Mouse (Mus musculus) embryo, embryonic 9.5 days (tissue): ENCODE results near the gene Per1.
A peak's percentile ranks its signal among the peaks of the same experiment; 100 is the strongest.

Experiments
- DNase-seq: peaks from one replicate; pipeline ENCODE4 v3.0.0-alpha.2; 2017; ENCODE audit errors: extremely low spot score

Gene Per1

DNA sequence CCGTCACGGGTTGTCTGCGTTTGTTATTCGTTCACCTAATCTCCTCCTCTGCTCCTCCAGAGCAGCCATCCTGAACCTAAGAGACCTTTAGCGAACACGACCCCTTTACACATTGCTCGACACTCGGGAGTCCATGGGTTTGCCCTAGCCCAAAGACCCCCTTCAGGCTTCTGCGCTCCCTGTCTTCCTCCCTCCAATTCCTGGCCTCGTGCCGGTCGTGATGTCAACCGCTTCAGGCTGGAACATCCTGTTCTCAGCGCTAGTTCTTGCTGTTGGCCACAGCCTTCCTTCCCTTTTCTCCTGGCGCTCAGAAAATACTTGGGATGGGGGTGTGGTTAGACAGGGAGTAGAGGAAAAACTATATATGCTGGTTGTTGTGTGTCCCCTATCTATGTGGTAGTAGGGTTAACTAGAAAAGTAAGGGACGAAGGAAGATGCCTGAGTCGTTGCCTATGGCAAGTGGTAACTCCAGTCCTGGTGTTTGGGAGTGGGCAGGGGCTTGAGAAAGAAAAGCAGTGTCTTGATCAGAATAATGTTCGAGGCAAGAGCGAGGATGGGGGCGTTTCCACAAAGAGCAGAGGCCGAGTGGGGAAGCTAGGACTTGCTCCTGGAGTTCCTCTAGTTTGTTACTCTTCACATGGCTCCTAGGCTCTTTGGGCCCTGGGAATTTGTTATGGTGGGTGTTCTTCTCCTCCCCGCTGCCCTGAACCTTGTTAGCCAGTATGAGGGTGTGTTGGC, 4.3 kb downstream of the Per1 start:
- DNase-seq = no peak

DNA sequence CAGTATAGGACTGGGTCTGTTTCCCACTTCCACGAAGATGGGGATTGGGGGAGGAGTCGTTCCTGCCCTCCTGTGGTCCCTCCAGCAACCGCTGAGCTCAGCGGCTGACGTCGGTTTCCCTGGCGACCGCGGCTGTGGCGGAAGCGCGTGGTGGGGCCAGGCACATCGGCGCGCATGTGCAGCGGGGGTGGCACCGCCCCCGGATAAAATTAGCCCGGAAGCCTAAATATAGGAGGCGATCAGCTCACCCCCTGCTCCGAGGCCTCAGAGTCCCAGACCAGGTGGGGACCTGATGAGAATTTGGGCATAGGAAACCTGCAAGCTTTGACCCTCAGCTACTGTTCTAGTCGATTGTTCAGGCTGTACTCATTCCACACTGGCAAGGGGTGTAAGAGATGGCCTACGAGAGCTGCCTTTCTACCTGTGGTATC, 4.9 kb downstream of the Per1 start:
- peak; percentile 85 for DNase-seq

DNA sequence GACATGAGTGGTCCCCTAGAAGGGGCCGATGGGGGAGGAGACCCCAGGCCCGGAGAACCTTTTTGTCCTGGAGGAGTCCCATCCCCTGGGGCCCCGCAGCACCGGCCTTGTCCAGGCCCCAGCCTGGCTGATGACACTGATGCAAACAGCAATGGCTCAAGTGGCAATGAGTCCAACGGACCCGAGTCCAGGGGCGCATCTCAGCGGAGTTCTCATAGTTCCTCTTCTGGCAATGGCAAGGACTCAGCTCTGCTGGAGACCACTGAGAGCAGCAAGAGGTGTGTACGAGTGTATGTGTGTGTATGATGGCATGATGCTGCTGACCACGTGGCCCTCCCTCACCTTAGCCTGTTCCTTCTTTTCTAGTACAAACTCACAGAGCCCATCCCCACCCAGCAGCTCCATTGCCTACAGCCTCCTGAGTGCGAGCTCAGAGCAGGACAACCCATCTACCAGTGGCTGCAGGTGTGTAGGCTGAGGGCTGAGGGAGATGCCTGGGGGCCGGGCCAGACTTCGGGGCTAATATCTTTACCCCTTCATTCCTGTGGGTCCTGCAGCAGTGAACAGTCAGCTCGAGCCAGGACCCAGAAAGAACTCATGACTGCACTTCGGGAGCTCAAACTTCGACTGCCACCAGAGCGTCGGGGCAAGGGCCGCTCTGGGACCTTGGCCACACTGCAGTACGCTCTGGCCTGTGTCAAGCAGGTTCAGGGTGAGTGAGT, 5.8 kb downstream of the Per1 start:
- DNase-seq = no peak

DNA sequence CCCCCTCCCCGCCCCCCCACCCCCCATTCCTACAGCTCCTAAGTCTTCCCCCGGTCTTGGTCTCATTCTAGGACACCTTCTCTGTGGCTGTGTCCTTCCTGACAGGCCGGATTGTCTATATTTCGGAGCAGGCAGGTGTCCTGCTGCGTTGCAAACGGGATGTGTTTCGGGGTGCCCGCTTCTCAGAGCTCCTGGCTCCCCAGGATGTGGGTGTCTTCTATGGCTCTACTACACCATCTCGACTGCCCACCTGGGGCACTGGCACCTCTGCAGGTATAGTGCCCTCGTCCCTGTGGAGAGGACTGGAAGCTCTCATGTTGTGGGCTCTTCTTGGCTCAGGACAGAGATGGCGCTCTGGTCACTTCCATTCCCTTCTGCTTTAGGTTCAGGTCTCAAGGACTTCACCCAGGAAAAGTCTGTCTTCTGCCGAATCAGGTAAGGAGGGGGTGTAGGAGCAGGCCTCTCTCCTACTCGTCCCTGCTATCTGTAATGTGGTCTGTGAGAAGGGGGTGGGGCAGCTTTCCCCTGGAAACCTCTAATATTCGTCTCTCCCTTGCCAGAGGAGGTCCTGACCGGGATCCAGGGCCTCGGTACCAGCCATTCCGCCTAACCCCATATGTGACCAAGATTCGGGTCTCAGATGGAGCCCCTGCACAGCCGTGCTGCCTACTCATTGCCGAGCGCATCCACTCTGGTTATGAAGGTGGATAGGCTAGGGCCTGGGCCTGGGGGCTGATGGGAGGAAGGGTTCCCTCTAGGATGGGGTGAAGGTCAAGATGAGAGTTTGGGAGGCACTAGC, 6.8 kb downstream of the Per1 start:
- no peak for DNase-seq

DNA sequence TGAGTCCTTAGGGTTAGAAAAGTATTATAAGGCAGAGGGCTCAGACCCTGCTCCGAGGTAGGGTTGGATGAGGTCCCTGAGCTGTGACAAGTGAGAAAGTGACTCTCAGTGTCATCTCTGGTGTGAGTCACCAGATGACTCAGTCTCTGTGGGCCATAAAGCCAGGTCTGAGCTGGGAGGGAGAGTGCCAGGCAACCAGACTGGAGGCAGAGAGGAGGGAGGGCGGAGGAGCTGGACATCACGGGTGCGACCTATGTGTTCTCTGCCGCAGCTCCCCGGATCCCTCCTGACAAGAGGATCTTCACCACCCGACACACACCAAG, 7.3 kb downstream of the Per1 start:
- no peak for DNase-seq

DNA sequence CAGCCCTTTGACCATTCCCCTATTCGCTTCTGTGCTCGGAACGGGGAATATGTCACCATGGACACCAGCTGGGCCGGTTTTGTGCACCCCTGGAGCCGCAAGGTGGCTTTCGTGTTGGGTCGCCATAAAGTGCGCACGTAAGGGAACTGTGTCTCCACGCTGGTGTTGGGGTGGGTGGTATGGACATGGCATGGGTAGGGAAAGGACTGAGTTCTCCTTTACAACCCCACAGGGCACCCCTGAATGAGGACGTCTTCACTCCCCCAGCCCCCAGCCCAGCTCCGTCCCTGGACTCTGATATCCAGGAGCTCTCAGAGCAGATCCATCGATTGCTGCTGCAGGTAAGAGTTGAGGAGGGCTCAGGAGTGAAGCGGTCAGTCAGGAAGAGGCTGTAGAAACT, 8.1 kb downstream of the Per1 start:
- DNase-seq = no peak

DNA sequence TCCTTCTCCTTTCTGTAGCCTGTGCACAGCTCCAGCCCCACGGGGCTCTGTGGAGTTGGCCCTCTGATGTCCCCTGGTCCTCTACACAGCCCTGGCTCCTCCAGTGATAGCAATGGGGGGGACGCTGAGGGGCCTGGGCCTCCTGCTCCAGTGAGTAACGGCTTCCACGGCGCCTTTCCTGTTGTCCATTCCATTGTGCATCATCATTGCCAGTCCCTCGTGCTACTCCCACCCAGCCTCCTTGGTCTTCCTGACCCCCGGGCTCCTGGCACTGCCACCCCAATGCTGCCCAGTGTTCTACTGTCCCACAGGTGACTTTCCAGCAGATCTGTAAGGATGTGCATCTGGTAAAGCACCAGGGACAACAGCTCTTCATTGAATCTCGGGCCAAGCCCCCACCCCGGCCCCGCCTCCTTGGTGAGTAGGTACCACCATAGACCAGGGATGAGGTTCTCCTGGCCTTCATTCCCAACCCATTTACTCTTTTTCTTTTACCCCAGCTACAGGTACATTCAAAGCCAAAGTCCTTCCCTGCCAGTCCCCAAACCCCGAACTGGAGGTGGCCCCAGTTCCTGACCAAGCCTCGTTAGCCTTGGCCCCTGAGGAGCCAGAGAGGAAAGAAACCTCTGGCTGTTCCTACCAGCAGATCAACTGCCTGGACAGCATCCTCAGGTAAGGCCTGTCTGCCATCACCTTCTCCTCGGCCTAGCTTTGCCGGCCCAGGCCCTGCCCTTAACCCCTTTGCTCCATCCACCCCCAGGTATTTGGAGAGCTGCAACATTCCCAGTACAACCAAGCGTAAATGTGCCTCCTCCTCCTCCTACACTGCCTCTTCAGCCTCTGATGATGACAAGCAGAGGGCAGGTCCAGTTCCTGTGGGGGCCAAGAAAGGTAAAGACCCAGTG, 8.8 kb downstream of the Per1 start:
- no peak for DNase-seq

DNA sequence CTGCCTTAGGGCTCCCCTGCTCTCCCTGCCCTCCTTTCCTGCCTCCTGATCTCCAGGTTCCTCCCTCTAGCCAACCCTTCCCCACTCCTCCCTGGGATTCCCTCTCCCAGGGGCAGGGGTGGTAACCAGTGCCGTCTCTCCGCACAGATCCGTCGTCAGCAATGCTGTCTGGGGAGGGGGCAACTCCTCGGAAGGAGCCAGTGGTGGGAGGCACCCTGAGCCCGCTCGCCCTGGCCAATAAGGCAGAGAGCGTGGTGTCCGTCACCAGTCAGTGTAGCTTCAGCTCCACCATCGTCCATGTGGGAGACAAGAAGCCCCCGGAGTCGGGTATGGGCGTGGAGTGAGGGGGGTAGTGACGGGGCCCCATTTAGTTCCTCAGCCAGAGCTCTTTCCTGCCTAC, 9.5 kb downstream of the Per1 start:
- no peak for DNase-seq

DNA sequence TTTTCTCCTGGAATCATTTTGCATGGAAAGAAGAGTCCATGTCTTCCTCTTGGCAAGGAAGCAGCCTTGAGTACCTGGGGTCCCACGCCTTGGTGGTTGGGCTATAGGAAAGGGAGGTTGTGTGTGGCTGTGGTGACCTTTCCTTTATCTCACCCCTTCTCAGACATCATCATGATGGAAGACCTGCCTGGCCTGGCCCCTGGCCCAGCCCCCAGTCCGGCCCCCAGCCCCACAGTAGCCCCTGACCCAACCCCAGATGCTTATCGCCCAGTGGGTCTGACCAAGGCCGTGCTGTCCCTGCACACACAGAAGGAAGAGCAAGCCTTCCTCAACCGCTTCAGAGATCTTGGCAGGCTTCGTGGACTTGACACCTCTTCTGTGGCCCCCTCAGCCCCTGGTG, 10.2 kb downstream of the Per1 start:
- no peak for DNase-seq

DNA sequence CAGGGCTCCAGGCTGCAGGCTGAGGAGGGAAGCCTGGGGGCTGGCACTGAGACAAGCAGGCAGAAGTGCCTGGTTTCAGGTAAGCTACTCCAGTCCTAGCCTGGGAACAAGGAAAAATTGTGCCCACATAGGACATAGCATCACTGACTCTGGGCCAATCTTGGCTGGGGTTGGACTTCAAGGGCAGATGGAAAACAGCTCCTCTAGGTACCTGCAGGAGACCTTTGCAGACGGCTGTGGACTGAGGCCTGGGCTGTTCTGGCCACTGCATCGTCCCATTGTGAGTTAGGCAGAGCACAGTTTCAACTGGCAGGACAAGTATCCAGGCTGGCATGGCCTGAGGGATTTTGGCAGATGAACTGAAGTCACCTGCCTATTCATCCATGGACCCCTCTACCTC, 10.8 kb downstream of the Per1 start:
- DNase-seq = no peak

DNA sequence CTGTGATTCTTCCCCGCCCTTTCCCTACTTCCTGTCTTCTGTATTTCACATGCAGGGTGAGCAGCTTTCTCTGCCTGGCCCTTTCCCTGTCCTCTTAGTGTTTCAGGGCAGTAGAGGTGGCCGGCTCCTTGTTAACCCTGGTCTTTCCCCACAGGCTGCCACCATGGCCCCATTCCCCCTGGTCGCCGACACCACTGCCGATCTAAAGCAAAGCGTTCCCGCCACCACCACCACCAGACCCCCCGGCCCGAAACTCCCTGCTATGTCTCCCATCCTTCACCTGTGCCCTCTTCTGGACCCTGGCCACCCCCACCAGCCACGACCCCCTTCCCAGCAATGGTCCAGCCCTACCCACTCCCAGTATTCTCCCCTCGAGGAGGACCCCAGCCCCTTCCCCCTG, 11.3 kb downstream of the Per1 start:
- DNase-seq = no peak

DNA sequence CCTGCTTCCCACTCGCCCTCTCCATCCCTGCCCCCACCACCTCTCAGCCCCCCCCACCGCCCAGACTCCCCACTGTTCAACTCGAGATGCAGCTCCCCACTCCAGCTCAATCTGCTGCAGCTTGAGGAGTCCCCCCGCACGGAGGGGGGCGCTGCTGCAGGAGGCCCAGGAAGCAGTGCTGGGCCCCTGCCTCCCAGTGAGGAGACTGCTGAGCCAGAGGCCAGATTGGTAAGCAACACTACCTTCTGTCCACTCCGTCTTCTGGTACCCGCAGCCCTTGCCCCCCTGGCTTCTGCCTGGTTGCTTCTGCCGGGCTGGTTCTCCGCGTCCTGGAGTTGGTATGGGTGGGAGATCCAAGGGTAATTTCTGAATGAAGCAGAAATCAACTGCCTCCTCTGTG, 11.8 kb downstream of the Per1 start:
- DNase-seq = no peak

DNA sequence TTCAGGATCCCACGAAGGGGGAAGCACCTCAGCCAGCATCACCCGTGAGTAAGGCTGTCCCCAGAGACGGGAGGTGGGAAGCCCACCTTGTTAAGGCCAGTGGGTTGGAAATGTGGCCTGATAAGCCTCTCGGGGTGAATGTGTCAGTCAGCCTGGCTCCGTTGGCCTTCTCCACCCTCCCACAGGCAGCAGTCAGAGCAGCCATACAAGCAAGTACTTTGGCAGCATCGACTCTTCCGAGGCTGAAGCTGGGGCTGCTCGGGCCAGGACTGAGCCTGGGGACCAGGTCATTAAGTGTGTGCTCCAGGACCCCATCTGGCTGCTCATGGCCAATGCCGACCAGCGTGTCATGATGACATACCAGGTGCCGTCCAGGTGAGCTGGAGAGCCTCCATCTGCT, 12.7 kb downstream of the Per1 start:
- DNase-seq = no peak

DNA sequence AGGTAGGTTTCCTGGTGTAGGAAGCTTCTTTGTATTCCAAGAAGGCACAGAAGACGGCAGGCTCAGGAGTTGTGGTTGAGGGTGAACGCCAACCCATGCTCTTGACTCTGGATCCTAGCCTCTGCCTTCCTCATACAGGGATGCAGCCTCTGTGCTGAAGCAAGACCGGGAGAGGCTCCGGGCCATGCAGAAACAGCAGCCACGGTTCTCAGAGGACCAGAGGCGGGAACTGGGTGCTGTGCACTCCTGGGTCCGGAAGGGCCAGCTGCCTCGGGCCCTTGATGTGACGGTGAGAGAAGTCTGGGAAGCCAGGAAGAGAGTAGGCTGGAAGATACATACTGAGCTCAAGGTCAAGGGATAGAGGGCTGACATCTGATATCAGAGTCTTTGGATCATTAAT, 13.2 kb downstream of the Per1 start:
- DNase-seq = no peak

DNA sequence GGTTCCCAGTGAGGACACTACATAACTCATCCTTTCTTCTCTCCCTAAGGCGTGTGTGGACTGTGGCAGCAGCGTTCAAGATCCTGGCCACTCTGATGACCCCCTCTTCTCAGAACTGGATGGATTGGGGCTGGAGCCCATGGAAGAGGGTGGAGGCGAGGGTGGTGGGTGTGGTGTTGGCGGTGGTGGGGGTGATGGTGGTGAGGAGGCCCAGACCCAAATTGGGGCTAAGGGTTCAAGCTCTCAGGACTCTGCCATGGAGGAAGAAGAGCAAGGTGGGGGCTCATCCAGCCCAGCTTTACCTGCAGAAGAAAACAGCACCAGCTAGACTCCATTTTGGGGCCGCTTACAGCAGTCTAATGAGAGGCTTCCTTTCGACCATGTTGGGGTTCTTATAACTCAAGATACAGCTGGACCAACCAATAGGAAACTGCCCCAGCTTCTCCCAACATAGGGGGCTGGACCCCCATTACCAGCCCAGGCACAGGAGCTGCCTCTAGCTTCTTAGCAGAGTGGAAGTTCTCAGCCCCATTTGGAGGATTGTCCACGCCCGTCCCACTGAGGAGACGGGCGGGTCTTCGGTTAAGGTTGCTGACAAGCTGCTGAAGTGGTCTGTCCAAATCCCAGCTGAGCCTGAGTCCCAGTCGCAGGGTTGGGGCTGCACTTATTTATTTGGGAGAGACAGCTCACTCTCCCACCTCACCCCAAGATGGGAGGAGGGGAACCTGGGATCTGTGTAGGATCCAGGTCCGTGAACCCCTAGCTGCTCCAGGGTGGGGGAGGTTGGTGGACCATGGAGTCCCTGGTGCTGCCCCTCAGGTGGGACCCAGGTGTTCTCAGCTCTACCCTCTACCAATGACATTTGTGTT, 14.2 kb downstream of the Per1 start:
- DNase-seq = no peak

DNA sequence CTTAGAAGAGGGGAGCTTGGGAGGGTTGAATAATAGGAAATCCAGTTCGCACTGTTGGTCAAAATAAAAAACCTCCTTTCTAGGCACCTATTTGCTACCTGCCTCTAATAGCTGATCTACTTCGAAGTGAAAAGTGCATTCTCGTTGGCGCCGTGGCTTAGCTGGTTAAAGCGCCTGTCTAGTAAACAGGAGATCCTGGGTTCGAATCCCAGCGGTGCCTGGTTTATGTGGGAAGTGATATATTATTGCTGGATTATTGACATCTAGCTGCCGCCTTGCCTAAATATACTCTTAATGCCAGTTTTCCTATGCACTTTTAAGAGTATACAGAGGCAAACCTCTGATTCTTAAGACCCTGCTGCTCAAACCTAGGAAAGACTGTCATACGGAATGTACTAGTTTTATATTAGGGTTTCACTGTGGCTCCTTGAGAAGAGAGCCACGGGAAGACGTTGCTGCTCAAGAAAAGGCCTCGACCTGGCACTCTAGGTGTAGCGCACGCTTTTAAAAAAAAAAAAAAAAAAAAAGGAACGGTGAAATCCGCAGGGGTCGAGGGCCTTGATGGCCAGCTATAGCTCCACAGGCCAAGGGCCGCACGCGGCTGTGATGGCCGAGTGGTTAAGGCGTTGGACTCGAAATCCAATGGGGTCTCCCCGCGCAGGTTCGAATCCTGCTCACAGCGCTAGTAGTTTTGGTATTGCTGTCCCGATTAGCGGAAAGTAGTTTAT, 15.5 kb downstream of the Per1 start:
- peak; percentile 97 for DNase-seq

DNA sequence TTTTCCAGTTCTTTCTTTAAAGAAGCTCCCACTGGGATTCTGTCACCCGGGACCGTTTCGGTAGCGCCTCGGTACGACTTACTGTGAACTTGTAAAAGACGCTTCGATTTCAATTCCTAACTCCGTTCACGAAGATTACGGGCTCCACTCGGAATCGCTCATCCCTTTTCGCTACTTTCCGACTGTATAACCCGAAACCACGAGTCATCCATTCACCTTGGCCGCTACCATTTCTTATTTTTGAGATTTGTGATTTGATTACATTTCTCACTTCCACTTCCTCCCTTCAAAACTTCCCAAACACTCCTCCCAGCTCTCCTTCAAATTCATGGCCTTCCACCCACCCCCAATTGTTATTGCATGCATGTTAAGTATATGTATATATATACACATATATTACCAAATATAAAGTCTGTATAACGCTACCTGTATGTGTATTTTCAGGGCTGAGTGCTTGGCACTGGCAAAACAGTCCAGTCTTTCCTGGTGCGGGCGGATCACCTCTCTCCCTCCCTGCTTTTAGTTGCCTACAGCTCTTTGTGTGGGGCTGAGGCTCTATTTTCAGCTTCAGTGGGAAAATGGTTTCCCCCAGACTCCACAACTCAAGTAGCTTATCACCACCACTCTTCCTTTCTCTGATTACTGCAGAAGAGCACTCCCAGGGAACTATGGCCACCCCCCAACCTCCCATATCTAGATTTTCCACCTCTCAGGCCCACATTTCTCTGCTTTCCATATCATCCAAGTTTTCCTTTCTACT, 16.2 kb downstream of the Per1 start:
- DNase-seq = no peak

DNA sequence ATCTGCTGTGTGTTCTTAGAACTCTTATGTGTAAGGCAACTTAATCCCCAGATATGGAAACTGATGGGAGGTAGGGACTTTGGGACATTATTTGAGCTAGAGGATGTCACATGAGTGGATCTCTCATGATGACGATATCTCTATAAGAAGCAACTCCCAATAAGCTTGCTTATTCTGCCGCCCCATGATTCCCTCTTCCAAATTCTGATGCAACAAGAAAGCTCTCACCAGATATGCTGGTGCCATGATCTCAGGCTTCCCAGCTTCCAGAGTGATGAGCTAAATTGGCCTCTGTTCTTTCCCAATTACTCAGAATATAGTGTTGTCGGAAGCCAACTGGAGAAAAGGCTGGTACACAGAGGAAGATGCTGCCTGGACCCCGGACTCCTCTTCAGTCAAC, 16.8 kb downstream of the Per1 start:
- no peak for DNase-seq

DNA sequence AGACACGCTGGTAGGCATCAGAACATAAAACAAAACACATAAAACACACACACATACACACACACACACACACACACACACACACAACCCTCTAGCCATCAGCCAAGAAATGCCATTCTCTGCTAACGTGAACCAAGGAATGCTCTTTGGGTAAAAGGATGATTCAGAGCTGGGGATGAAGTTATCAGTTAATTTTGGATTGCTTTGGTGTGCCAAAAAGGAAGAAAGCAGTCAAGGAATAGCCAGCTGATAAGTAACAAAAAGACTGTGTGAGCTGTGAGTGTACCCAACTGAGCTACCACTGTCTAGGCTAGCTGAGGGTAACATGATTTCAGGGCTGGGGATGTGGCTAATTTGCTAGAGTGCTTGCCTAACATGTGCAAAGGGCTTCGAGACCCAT, 19.0 kb downstream of the Per1 start:
- DNase-seq = no peak

DNA sequence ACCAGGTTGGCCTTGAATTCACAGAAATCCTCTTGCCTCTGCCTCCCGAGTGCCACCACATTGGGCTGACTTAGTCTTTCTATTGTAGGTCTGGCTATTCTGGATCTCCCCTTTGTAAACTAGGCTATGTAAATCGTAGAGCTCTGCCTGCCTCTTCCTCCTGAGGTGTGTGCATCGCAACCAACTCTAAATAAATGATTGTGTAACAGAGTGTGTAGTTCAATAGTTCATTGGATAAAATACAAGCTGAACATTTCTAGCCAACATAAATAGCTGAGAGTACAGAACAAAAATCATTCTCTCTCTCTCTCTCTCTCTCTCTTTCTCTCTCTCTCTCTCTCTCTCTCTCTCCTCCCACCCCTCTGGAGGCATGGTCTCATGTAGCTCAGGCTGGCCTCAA, 19.6 kb downstream of the Per1 start:
- DNase-seq = no peak
